Comparison of ENCODE assay signal across 22 mouse cellular contexts in genomic region chr3:116834241-116834640, GRCm38 (mm10). TPM values are rescaled to one million over a fixed set of nuclear protein-coding genes. Genes with fewer than 3 reads are reported as not detected.
DNase-seq lines count a peak whose midpoint lies in the region; ATAC-seq and TF ChIP-seq lines count a peak whose summit lies in the region.
"Had no signal": no experiment of that assay in that cellular context is flagged by ENCODE, and none has a peak within 500 bp of the region (broad histone marks: within the 10 kb centered on the region; RNA-seq: fewer than 3 reads in every experiment).

No protein-coding gene starts in this region.

- H3K9me3 ChIP-seq in heart, embryonic 10.5 days = no peaks in the 10 kb centered on the region
- H3K9me3 ChIP-seq in intestine, embryonic 14.5 days (ENCODE audit: control insufficient read depth, low read length) = no peaks in the 10 kb centered on the region
- H3K9me3 ChIP-seq in intestine, postnatal 0 days (ENCODE audit: control insufficient read depth) = no peaks in the 10 kb centered on the region
- H3K9me3 ChIP-seq: G1E had no signal

- no peak overlapping the region for H3K4me2 ChIP-seq in intestine, embryonic 14.5 days (ENCODE audit: low read length)
- H3K4me2 ChIP-seq in intestine, postnatal 0 days (replicated peaks; ENCODE audit: low read depth) = no peak overlapping the region

- ATAC-seq in intestine, embryonic 14.5 days (replicated peaks; ENCODE audit: low FRiP score, low TSS enrichment, low read depth) = no peak
- no peak for ATAC-seq in intestine, postnatal 0 days
- ATAC-seq: activated CD4-positive, CD25-positive, alpha-beta regulatory T cell, adult 4 months; CD4-positive, CD25-positive, alpha-beta regulatory T cell, adult 4 months; Patski had no signal

- no peak for DNase-seq in gastrocnemius, adult 2 months
- DNase-seq in gastrocnemius, postnatal 14 days = no peak
- peak; percentile 79 for DNase-seq in heart, adult 11 months
- no peak for DNase-seq in heart, adult 9 months (ENCODE audit: low spot score in 2 of 2)
- DNase-seq in heart, embryonic 10.5 days (ENCODE audit: low spot score) = peak; percentile 61
- no peak for DNase-seq in heart, postnatal 36 days
- DNase-seq in intestine, embryonic 14.5 days (ENCODE audit: low spot score) = peak; percentile 38
- DNase-seq: adrenal gland, adult 2 months; adrenal gland, adult 8-10 months; adrenal gland, postnatal 10 days; adrenal gland, postnatal 14 days; adrenal gland, postnatal 25 days; adrenal gland, postnatal 36 days; B cell, adult 2 months; cerebellum, adult 11 months; cerebellum, adult 11-12 months had no signal

- intact Hi-C loops in gastrocnemius, adult 2 months (cut with DNase I) = loop anchor here (10.0 kb wide), 2 partner anchors 239 to 409 kb away; partner anchors contain the start of genes Cdc14a and Sass6
- intact Hi-C loops in gastrocnemius, postnatal 14 days (cut with DNase I; ENCODE audit: low total_unique reads) = loop anchor here (10.0 kb wide), 1 partner anchor 59 kb away; no protein-coding TSS in a partner anchor
- intact Hi-C loops in heart, postnatal 36 days (cut with DNase I) = no loop called here

- 91% methylated on average over 6 of the region's 6 CpGs for WGBS in heart, embryonic 10.5 days
- WGBS in intestine, embryonic 14.5 days = 92% methylated on average over 6 of the region's 6 CpGs
- 93% methylated on average over 6 of the region's 6 CpGs for WGBS in intestine, postnatal 0 days

- H3K27me3 ChIP-seq in heart, embryonic 10.5 days (ENCODE audit: insufficient read depth, poor library complexity, severe bottlenecking) = no peaks in the 10 kb centered on the region
- H3K27me3 ChIP-seq in intestine, embryonic 14.5 days (replicated peaks; ENCODE audit: control insufficient read depth, insufficient read depth, low read length) = no peaks in the 10 kb centered on the region
- no peaks in the 10 kb centered on the region for H3K27me3 ChIP-seq in intestine, postnatal 0 days (replicated peaks; ENCODE audit: control insufficient read depth, insufficient read depth, low read length)
- H3K27me3 ChIP-seq: CH12.LX, Patski had no signal

- H3K4me3 ChIP-seq in gastrocnemius, adult 2 months = no peak overlapping the region
- H3K4me3 ChIP-seq in heart, embryonic 10.5 days = no peak overlapping the region
- H3K4me3 ChIP-seq in intestine, embryonic 14.5 days (ENCODE audit: low read depth, low read length) = no peak overlapping the region
- H3K4me3 ChIP-seq in intestine, postnatal 0 days (ENCODE audit: low read depth, low read length) = no peak overlapping the region

- peak overlapping the region; percentile 95 for H3K27ac ChIP-seq in gastrocnemius, adult 2 months
- no peak overlapping the region for H3K27ac ChIP-seq in heart, embryonic 10.5 days
- no peak overlapping the region for H3K27ac ChIP-seq in intestine, embryonic 14.5 days (ENCODE audit: low read depth)
- H3K27ac ChIP-seq in intestine, postnatal 0 days (ENCODE audit: low read depth, low read length) = no peak overlapping the region

- no peak overlapping the region for H3K9ac ChIP-seq in intestine, embryonic 14.5 days (ENCODE audit: low read length)
- H3K9ac ChIP-seq in intestine, postnatal 0 days (ENCODE audit: low read depth, low read length) = no peak overlapping the region

- peaks cover 10% of the 10 kb centered on the region; the same call in 1 of the 2 replicates for H3K4me1 ChIP-seq in heart, embryonic 10.5 days
- no peaks in the 10 kb centered on the region for H3K4me1 ChIP-seq in intestine, embryonic 14.5 days (replicated peaks; ENCODE audit: control insufficient read depth, insufficient read depth, low read length)
- H3K4me1 ChIP-seq in intestine, postnatal 0 days (replicated peaks; ENCODE audit: control insufficient read depth, insufficient read depth, low read length) = no peaks in the 10 kb centered on the region

- no peaks in the 10 kb centered on the region for H3K36me3 ChIP-seq in heart, embryonic 10.5 days
- H3K36me3 ChIP-seq in intestine, embryonic 14.5 days (ENCODE audit: control insufficient read depth, insufficient read depth, low read length) = no peaks in the 10 kb centered on the region
- no peaks in the 10 kb centered on the region for H3K36me3 ChIP-seq in intestine, postnatal 0 days (ENCODE audit: control insufficient read depth, insufficient read depth)
- H3K36me3 ChIP-seq: G1E had no signal

- no peak for TF ChIP-seq CTCF in gastrocnemius, adult 2 months (IDR thresholded peaks at IDR 0.05)
- TF ChIP-seq CTCF in intestine, postnatal 0 days (IDR thresholded peaks at IDR 0.05; ENCODE audit: low read depth) = no peak

RNA-seq across cellular contexts. Expression of gene Frrs1, which starts 25.0 kb away (rescaled TPM):
- 1 to 10 TPM; 1.9 to 2.7 TPM for total RNA-seq in gastrocnemius, adult 2 months (2021)
- 1 to 10 TPM; 2.1 to 2.3 TPM for total RNA-seq in gastrocnemius, postnatal 14 days (2021)
- 24.8 and 32.7 TPM in 2 replicates for polyA plus RNA-seq in heart, embryonic 10.5 days (2016; fragmentation: Nextera tagmentation; extraction: Ambion mirVana)
- 1 to 10 TPM; 2.7 to 5.0 TPM for total RNA-seq in heart, postnatal 36 days (2021)
- polyA plus RNA-seq in intestine, embryonic 14.5 days (2014; fragmentation: Nextera tagmentation; extraction: Ambion mirVana) = 35.1 and 36.7 TPM in 2 replicates
- polyA plus RNA-seq in intestine, postnatal 0 days (2015; fragmentation: Nextera tagmentation; extraction: Ambion mirVana) = 18.6 and 18.9 TPM in 2 replicates

RNA-seq across cellular contexts. Expression of gene Agl, which starts 26.3 kb away (rescaled TPM):
- total RNA-seq in gastrocnemius, adult 2 months (2021) = 1,000 to 10,000 TPM in 1 of 2 experiments, 100 to 1,000 TPM in 1; 657 to 1,000 TPM
- total RNA-seq in gastrocnemius, postnatal 14 days (2021) = 100 to 1,000 TPM; 546 to 661 TPM
- polyA plus RNA-seq in heart, embryonic 10.5 days (2016; fragmentation: Nextera tagmentation; extraction: Ambion mirVana) = 30.7 and 47.2 TPM in 2 replicates
- 100 to 1,000 TPM; 189 to 212 TPM for total RNA-seq in heart, postnatal 36 days (2021)
- polyA plus RNA-seq in intestine, embryonic 14.5 days (2014; fragmentation: Nextera tagmentation; extraction: Ambion mirVana) = 14.6 TPM in 2 replicates
- 6.3 and 6.9 TPM in 2 replicates for polyA plus RNA-seq in intestine, postnatal 0 days (2015; fragmentation: Nextera tagmentation; extraction: Ambion mirVana)

Comparison
In these comparisons a context has a peak if more than half of its experiments do, and no peak if none do; other contexts are left out.
1. DNase-seq: peak in heart, adult 11 months (single experiment), heart, embryonic 10.5 days (single experiment) and intestine, embryonic 14.5 days (single experiment); none in gastrocnemius, adult 2 months (single experiment), gastrocnemius, postnatal 14 days (single experiment), heart, adult 9 months (0 of 2) and heart, postnatal 36 days (0 of 2).